Mouse (Mus musculus) 416B (cell line): ENCODE measurements at regions not wholly inside any gene's neighbourhood (a gene's known extent, or its start where the extent isn't known, plus 50 kb on each side); places are given as distances from the start of the nearest gene placed in this dataset.

Experiments used
- DNase-seq: peaks from one replicate; pipeline ENCODE4 v3.0.0; 2011; ENCODE audit warnings: low read depth

- no peak for DNase-seq
Observed at GRCm38 (mm10) chr9:84178705-84179104, 253.8 kb downstream of the Bckdhb start.

GRCm38 (mm10) chr9:84179238-84179637 lies 254.3 kb downstream of the Bckdhb start:
- no peak for DNase-seq

- DNase-seq, result no peak
Observed at GRCm38 (mm10) chr9:84183637-84184374, 258.9 kb downstream of the Bckdhb start.

- no peak for DNase-seq
Observed at GRCm38 (mm10) chr9:84187531-84187930, 262.6 kb downstream of the Bckdhb start.

- no peak for DNase-seq
Observed at GRCm38 (mm10) chr9:84193405-84193804, 268.5 kb downstream of the Bckdhb start.

- DNase-seq, result no peak
Observed at GRCm38 (mm10) chr9:84194716-84195115, 269.8 kb downstream of the Bckdhb start.

- DNase-seq, result no peak
Observed at GRCm38 (mm10) chr9:84195338-84195737, 270.4 kb downstream of the Bckdhb start.

- no peak for DNase-seq
Observed at GRCm38 (mm10) chr9:84200208-84200607, 275.3 kb downstream of the Bckdhb start.

- no peak for DNase-seq
Observed at GRCm38 (mm10) chr9:84204056-84204455, 279.1 kb downstream of the Bckdhb start.

GRCm38 (mm10) chr9:84240491-84240975 lies 315.6 kb downstream of the Bckdhb start:
- no peak for DNase-seq

- DNase-seq, result no peak
Observed at GRCm38 (mm10) chr9:84249765-84250164, 324.8 kb downstream of the Bckdhb start.

- DNase-seq, result peak; percentile 49
Observed at GRCm38 (mm10) chr9:84253022-84253991, 328.4 kb downstream of the Bckdhb start.

GRCm38 (mm10) chr9:84258488-84258887 lies 333.5 kb downstream of the Bckdhb start:
- DNase-seq, result no peak

GRCm38 (mm10) chr9:84259751-84260150 lies 334.8 kb downstream of the Bckdhb start:
- no peak for DNase-seq

- no peak for DNase-seq
Observed at GRCm38 (mm10) chr9:84262151-84262550, 337.2 kb downstream of the Bckdhb start.

- DNase-seq, result peak; percentile 81
Observed at GRCm38 (mm10) chr9:84266974-84267373, 342.0 kb downstream of the Bckdhb start.

GRCm38 (mm10) chr9:84274608-84275007 lies 349.7 kb downstream of the Bckdhb start:
- DNase-seq, result no peak

- no peak for DNase-seq
Observed at GRCm38 (mm10) chr9:84278295-84278694, 353.4 kb downstream of the Bckdhb start.

- DNase-seq, result no peak
Observed at GRCm38 (mm10) chr9:84278731-84279130, 353.8 kb downstream of the Bckdhb start.

- DNase-seq, result peak; percentile 78
Observed at GRCm38 (mm10) chr9:84280898-84281297, 356.0 kb downstream of the Bckdhb start.

- peak; percentile 93 for DNase-seq
Observed at GRCm38 (mm10) chr9:84281610-84282009, 356.7 kb downstream of the Bckdhb start.

- DNase-seq, result no peak
Observed at GRCm38 (mm10) chr9:84283296-84283695, 358.4 kb downstream of the Bckdhb start.

- no peak for DNase-seq
Observed at GRCm38 (mm10) chr9:84285604-84286003, 360.7 kb downstream of the Bckdhb start.
